Mouse (Mus musculus) brain, adult 10 weeks (tissue): Measurements from ENCODE around the gene Msh4. TPM values are rescaled to one million over a fixed set of nuclear protein-coding genes. Genes with fewer than 3 reads are reported as not detected.

Experiments
- polyA plus RNA-seq: library from polyadenylated mRNA; stranded (reverse); fragments of 350-450 nt; fragmentation: Illumina TruSeq; extraction: RNeasy Lipid Tissue Mini Kit (QIAGEN cat#74804); gene quantifications from one replicate; pipeline ENCODE4 v1.2.3, GENCODE M21; 2015; ENCODE audit warnings: low read depth, low replicate concordance

Gene Msh4
- not detected for polyA plus RNA-seq

GRCm38 (mm10) chr3:153906136-153906871, at the start of gene Msh4:
TSS of gene Msh4 (minus strand) at chr3:153906138.

GRCm38 (mm10) chr3:153944335-153944990, 38.5 kb upstream of the Msh4 start, which contains the start of gene Acadm:
TSS of gene Acadm (minus strand) at chr3:153944632.

DNA sequence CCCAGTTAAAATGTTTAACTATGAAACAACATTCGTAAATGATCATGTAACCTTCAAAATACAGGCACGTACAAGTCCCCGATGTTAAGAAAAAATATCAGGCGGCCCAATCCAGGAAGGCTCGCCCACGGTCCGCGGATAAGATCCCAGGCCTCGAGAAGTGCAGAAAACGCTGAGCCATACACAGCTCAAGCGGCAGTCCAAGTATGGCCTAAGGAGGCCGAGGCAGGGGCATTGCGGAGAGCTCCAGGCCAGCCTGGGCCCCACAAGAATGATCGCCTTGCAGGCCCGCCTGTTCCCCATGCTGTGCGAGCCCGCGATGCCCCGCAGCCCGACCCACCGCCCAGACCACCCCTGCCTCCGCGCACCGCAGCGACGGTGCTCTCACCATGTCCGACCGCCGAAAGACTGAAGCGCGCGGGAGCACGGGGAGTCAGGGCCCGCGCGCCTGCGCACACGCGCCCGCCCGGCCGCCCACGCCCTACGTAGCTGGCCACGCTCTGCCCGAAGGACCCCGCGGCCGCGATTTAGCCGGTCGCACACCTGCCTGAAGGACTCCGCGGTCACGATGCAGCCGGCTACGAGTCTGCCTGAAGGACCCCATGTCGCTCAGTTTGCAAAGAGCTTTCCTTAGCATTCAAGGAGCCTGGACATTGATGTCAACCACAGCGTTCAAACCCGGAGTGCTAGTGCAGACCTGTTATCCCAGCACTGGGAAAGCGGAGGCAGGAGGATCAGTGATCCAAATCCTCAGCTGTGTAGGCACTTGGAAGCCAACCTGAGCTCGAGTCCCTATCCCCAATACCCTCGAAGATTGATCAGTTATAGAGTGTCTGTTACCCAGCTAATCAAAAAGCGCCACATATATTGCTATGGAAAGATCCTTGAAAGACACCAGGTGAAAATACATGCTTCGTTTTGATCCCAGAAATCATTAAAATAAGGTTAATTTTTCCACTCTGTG, 6.9 kb upstream of the Msh4 start, which contains the start of gene Rabggtb:
Gene Rabggtb, minus strand, starts transcription at position 464 of the 964 bp plus-strand sequence.

GRCm38 (mm10) chr3:153844030-153844429, 61.9 kb downstream of the Msh4 start, which contains the start of gene Asb17:
TSS of gene Asb17 (plus strand) at chr3:153844209.

Other genes with a start within 250 kb of the Msh4 start
- 8.2 TPM for gene St6galnac3, start 181.0 kb downstream of the Msh4 start, polyA plus RNA-seq
- not detected for gene Asb17, start 61.9 kb downstream of the Msh4 start, polyA plus RNA-seq
- gene Rabggtb, start 6.9 kb upstream of the Msh4 start, polyA plus RNA-seq: 88.4 TPM
- 70.9 TPM for gene Acadm, start 38.5 kb upstream of the Msh4 start, polyA plus RNA-seq
- gene Slc44a5, start 67.3 kb upstream of the Msh4 start, polyA plus RNA-seq: 6.3 TPM